Mouse (Mus musculus) heart, adult 2 months (tissue): ENCODE measurements around the gene Tnrc18.

Experiments used
- CTCF ChIP-seq: fragments of 200-600 bp; IDR thresholded peaks from 2 replicates; pipeline ENCODE4 v1.8.1; 2022; ENCODE audit warnings: antibody characterized with exemption, mild to moderate bottlenecking, moderate library complexity
- EP300 ChIP-seq: fragments of 200-500 bp; IDR thresholded peaks from 2 replicates; pipeline ENCODE4 v1.6.1; 2011; ENCODE audit warnings: low read depth, low read length, control low read depth; ENCODE audit not compliant: insufficient read depth
- POLR2A ChIP-seq: fragments of 200-500 bp; IDR thresholded peaks from 2 replicates; pipeline ENCODE4 v1.6.1; 2011; ENCODE audit warnings: mild to moderate bottlenecking, low read depth, low read length, control low read depth; ENCODE audit not compliant: insufficient read depth

DNA sequence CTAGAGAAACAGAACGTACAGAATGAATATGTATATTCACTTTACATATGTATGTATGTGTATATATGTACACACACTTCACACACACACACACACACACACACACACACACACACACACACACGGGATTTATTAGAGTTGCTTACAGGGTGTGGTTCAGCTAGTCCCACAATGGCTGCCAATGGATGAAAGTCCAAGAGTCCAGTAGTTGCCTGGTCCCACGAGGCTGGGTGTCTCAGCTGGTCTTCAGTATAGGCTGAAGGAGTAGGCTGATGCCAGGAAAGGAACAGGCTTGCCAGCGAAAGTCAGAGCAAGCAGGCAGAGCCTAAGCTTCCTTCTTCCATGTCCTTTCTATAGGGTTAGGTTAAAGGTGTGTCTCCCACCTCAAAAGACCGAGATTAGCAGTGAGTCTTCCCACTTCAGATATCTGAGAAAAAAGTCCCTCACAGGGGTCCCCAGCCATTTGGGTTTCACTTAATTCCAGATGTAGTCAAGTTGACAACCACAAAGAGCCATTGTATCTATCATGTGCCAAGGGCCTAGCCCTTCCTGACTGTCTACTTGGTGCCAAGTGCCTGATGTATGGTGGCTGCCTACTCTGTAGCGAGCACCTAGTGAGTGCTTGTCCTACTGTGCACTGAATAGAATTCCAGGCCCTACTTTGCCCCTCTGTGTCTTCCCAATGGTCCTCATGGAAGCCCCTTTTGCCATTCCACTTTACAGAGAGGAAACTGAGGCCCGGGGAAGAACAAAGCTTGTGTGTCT, 33.6 kb upstream of the Tnrc18 start:
- TF ChIP-seq CTCF (no peak), EP300 (no peak), POLR2A (no peak)
